Mouse (Mus musculus): ENCODE results near the gene Btaf1.

The Btaf1 gene

GRCm38 (mm10) chr19:36925671-36926552 is at the start of gene Btaf1:
Btaf1 (plus strand) TSS chr19:36926079.
- peak; percentile 87 for DNase-seq (ENCODE audit: low spot score)

GRCm38 (mm10) chr19:36877329-36877728 is 48.5 kb upstream of the Btaf1 start:
- DNase-seq (ENCODE audit: low spot score), result no peak

- peak; percentile 25 for DNase-seq (ENCODE audit: low spot score)
These were observed 47.0 kb upstream of the Btaf1 start for GRCm38 (mm10) chr19:36878743-36879495.

GRCm38 (mm10) chr19:36883119-36883518 is 42.8 kb upstream of the Btaf1 start:
- DNase-seq (ENCODE audit: low spot score), result peak; percentile 33

- no peak for DNase-seq (ENCODE audit: low spot score)
These were observed 39.6 kb upstream of the Btaf1 start for GRCm38 (mm10) chr19:36886316-36886715.

- DNase-seq (ENCODE audit: low spot score), result no peak
These were observed 38.2 kb upstream of the Btaf1 start for GRCm38 (mm10) chr19:36887706-36888105.

GRCm38 (mm10) chr19:36891746-36892145 is 34.1 kb upstream of the Btaf1 start:
- no peak for DNase-seq (ENCODE audit: low spot score)

- DNase-seq (ENCODE audit: low spot score), result no peak
These were observed 28.9 kb upstream of the Btaf1 start for GRCm38 (mm10) chr19:36896791-36897569.

- no peak for DNase-seq (ENCODE audit: low spot score)
These were observed 28.1 kb upstream of the Btaf1 start for GRCm38 (mm10) chr19:36897778-36898177.

- DNase-seq (ENCODE audit: low spot score), result no peak
These were observed 22.5 kb upstream of the Btaf1 start for GRCm38 (mm10) chr19:36903377-36903776.

GRCm38 (mm10) chr19:36904211-36905007 is 21.5 kb upstream of the Btaf1 start:
- no peak for DNase-seq (ENCODE audit: low spot score)

GRCm38 (mm10) chr19:36909150-36909549 is 16.7 kb upstream of the Btaf1 start:
- no peak for DNase-seq (ENCODE audit: low spot score)

- peak; percentile 63 for DNase-seq (ENCODE audit: low spot score)
These were observed 16.1 kb upstream of the Btaf1 start for GRCm38 (mm10) chr19:36909676-36910292.

- DNase-seq (ENCODE audit: low spot score), result no peak
These were observed 15.3 kb upstream of the Btaf1 start for GRCm38 (mm10) chr19:36910424-36911045.

GRCm38 (mm10) chr19:36913064-36913463 is 12.8 kb upstream of the Btaf1 start:
- no peak for DNase-seq (ENCODE audit: low spot score)

GRCm38 (mm10) chr19:36916206-36916605 is 9.7 kb upstream of the Btaf1 start:
- DNase-seq (ENCODE audit: low spot score), result no peak

GRCm38 (mm10) chr19:36916876-36917389 is 8.9 kb upstream of the Btaf1 start:
- DNase-seq (ENCODE audit: low spot score), result no peak

- peak; percentile 76 for DNase-seq (ENCODE audit: low spot score)
These were observed 7.2 kb upstream of the Btaf1 start for GRCm38 (mm10) chr19:36918441-36919301.

GRCm38 (mm10) chr19:36919466-36919865 is 6.4 kb upstream of the Btaf1 start, which contains the start of gene Fgfbp3:
Fgfbp3 (minus strand) TSS chr19:36919615.
- DNase-seq (ENCODE audit: low spot score), result no peak

Data from adipocyte (in vitro differentiated cells).